Mouse (Mus musculus) bone marrow macrophage, adult 2 months (primary cell): ENCODE data around the gene Grm4.

Experiments used
- CTCF ChIP-seq: IDR thresholded peaks from 2 replicates; pipeline ENCODE4 v1.5.1; 2012; ENCODE audit warnings: low read depth, mild to moderate bottlenecking, low read length, moderate library complexity
- POLR2A ChIP-seq: IDR thresholded peaks from 2 replicates; pipeline ENCODE4 v1.6.1; 2012; ENCODE audit warnings: mild to moderate bottlenecking, low read depth, low read length, borderline replicate concordance

DNA sequence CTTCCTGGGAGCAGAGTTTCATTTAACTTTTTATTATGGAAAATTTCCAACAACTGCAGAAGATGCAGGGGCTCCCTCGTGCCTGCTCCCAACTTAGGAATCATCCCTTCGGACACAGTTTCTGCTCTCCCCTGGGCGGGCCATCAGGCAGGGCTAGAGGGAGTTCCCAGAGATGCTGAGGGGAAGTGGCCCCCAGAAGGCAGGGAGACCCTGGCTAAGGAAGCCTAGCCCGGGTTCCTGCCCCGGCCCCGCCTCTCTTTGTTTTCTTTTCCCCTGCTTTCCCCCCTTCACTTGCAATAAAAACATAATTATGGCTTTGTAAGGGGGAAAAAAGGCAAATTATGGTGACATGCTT is 98.9 kb downstream of the Grm4 start:
- TF ChIP-seq POLR2A (no peak), CTCF (no peak)
